In the genomic region with DNA sequence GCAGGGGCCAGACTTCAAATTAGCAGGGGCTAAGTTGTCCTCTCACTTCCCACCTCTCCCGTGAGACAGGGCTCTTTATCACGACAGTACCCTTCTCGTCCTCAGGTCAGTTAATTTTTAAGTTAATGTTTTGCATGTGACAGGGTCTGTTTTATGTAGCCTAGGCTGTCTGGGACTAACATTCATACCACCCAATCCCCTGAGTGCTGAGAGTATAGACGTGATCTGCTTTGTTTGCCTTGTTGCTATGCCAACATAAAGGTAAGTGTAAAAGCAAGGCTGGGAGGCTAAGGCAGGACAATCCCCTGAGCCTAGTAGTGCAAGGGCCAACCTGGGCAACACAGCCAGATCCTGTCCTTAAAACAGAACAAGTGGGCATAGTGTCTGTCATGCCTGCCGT, we compare ENCODE assay signal across 18 mouse cellular contexts. TPM values are rescaled to one million over a fixed set of nuclear protein-coding genes. Genes with fewer than 3 reads are reported as not detected.
A peak's percentile ranks its signal among the peaks of the same experiment; 100 is the strongest.
DNase-seq lines count a peak whose midpoint lies in the region; ATAC-seq and TF ChIP-seq lines count a peak whose summit lies in the region.
"Had no signal": no experiment of that assay in that cellular context is flagged by ENCODE, and none has a peak within 500 bp of the region (broad histone marks: within the 10 kb centered on the region; RNA-seq: fewer than 3 reads in every experiment).

No protein-coding gene starts in this region.

- TF ChIP-seq EP300 in heart, postnatal 0 days (IDR thresholded peaks at IDR 0.05; ENCODE audit: low read depth) = no peak
- no peak for TF ChIP-seq EP300 in stomach, postnatal 0 days (optimal IDR thresholded peaks at IDR 0.05)

- intact Hi-C loops in heart, postnatal 10 days (cut with DNase I) = no loop called here

- no peak overlapping the region for H3K4me3 ChIP-seq in heart, postnatal 0 days (ENCODE audit: low read depth, low read length)
- H3K4me3 ChIP-seq in lung, embryonic 15.5 days = no peak overlapping the region
- no peak overlapping the region for H3K4me3 ChIP-seq in limb, embryonic 10.5 days
- H3K4me3 ChIP-seq in stomach, postnatal 0 days (ENCODE audit: low read depth, low read length) = no peak overlapping the region
- H3K4me3 ChIP-seq in hindbrain, embryonic 14.5 days (replicated peaks; ENCODE audit: low read length) = no peak overlapping the region
- H3K4me3 ChIP-seq: erythroblast, embryonic 14.5 days; heart, adult 2 months; liver, embryonic 13.5 days had no signal

- H3K4me2 ChIP-seq in heart, postnatal 0 days (ENCODE audit: low read depth, low read length) = no peak overlapping the region
- H3K4me2 ChIP-seq in lung, embryonic 15.5 days = no peak overlapping the region
- H3K4me2 ChIP-seq in stomach, postnatal 0 days (replicated peaks; ENCODE audit: low read depth) = no peak overlapping the region
- no peak overlapping the region for H3K4me2 ChIP-seq in hindbrain, embryonic 14.5 days (replicated peaks)
- H3K4me2 ChIP-seq: liver, embryonic 13.5 days had no signal

- H3K27me3 ChIP-seq in heart, postnatal 0 days (ENCODE audit: control insufficient read depth, insufficient read depth, low read length) = no peaks in the 10 kb centered on the region
- H3K27me3 ChIP-seq in lung, embryonic 15.5 days = no peaks in the 10 kb centered on the region
- H3K27me3 ChIP-seq in limb, embryonic 10.5 days (ENCODE audit: low read depth, poor library complexity, severe bottlenecking) = no peaks in the 10 kb centered on the region
- no peaks in the 10 kb centered on the region for H3K27me3 ChIP-seq in stomach, postnatal 0 days (ENCODE audit: control insufficient read depth, insufficient read depth, low read length)
- H3K27me3 ChIP-seq in hindbrain, embryonic 14.5 days (ENCODE audit: control insufficient read depth, insufficient read depth, low read length) = no peaks in the 10 kb centered on the region
- H3K27me3 ChIP-seq: liver, embryonic 13.5 days had no signal

- 0 out of 2 replicates have a peak, but pooled peaks cover 4% of the 10 kb centered on the region for H3K4me1 ChIP-seq in heart, postnatal 0 days (ENCODE audit: control insufficient read depth, insufficient read depth)
- H3K4me1 ChIP-seq in lung, embryonic 15.5 days = peaks cover 21% of the 10 kb centered on the region
- H3K4me1 ChIP-seq in limb, embryonic 10.5 days = peaks cover 23% of the 10 kb centered on the region
- 0 out of 2 replicates have a peak, but pooled peaks cover 4% of the 10 kb centered on the region for H3K4me1 ChIP-seq in stomach, postnatal 0 days (replicated peaks; ENCODE audit: control insufficient read depth, insufficient read depth)
- H3K4me1 ChIP-seq in hindbrain, embryonic 14.5 days (replicated peaks; ENCODE audit: control insufficient read depth, insufficient read depth, low read length) = no peaks in the 10 kb centered on the region
- H3K4me1 ChIP-seq: liver, embryonic 13.5 days had no signal

- WGBS in heart, postnatal 0 days = 30% methylated on average over 5 of the region's 5 CpGs
- WGBS in lung, embryonic 15.5 days = 28% methylated on average over 5 of the region's 5 CpGs
- 49% methylated on average over 5 of the region's 5 CpGs for WGBS in limb, embryonic 10.5 days
- WGBS in stomach, postnatal 0 days = 34% methylated on average over 5 of the region's 5 CpGs
- 53% methylated on average over 5 of the region's 5 CpGs for WGBS in hindbrain, embryonic 14.5 days

- no peaks in the 10 kb centered on the region for H3K9me3 ChIP-seq in heart, postnatal 0 days (replicated peaks; ENCODE audit: control insufficient read depth, low read length)
- H3K9me3 ChIP-seq in lung, embryonic 15.5 days = no peaks in the 10 kb centered on the region
- H3K9me3 ChIP-seq in limb, embryonic 10.5 days (replicated peaks) = no peaks in the 10 kb centered on the region
- H3K9me3 ChIP-seq in stomach, postnatal 0 days (ENCODE audit: control insufficient read depth, low read length) = no peaks in the 10 kb centered on the region
- no peaks in the 10 kb centered on the region for H3K9me3 ChIP-seq in hindbrain, embryonic 14.5 days (ENCODE audit: control insufficient read depth, low read length)
- H3K9me3 ChIP-seq: liver, embryonic 13.5 days had no signal

- TF ChIP-seq CTCF in heart, postnatal 0 days (IDR thresholded peaks at IDR 0.05; ENCODE audit: low read depth) = no peak
- no peak for TF ChIP-seq CTCF in stomach, postnatal 0 days (IDR thresholded peaks at IDR 0.05; ENCODE audit: low read depth)

- no peak overlapping the region for H3K9ac ChIP-seq in heart, postnatal 0 days (replicated peaks; ENCODE audit: low read depth, low read length)
- H3K9ac ChIP-seq in lung, embryonic 15.5 days = no peak overlapping the region
- no peak overlapping the region for H3K9ac ChIP-seq in stomach, postnatal 0 days (ENCODE audit: low read length)
- H3K9ac ChIP-seq in hindbrain, embryonic 14.5 days = no peak overlapping the region
- H3K9ac ChIP-seq: forebrain, postnatal 0 days; liver, embryonic 13.5 days had no signal

- H3K36me3 ChIP-seq in heart, postnatal 0 days (replicated peaks; ENCODE audit: control insufficient read depth, insufficient read depth, low read length) = no peaks in the 10 kb centered on the region
- no peaks in the 10 kb centered on the region for H3K36me3 ChIP-seq in lung, embryonic 15.5 days
- no peaks in the 10 kb centered on the region for H3K36me3 ChIP-seq in limb, embryonic 10.5 days
- no peaks in the 10 kb centered on the region for H3K36me3 ChIP-seq in stomach, postnatal 0 days (ENCODE audit: control insufficient read depth, insufficient read depth, low read length)
- no peaks in the 10 kb centered on the region for H3K36me3 ChIP-seq in hindbrain, embryonic 14.5 days (replicated peaks; ENCODE audit: control insufficient read depth, insufficient read depth)
- H3K36me3 ChIP-seq: liver, embryonic 13.5 days had no signal

- no peak for DNase-seq in heart, postnatal 0 days (ENCODE audit: low spot score)
- DNase-seq in heart, postnatal 10 days = no peak
- no peak for DNase-seq in lung, adult 18-20 months
- no peak for DNase-seq in limb, embryonic 10.5 days (ENCODE audit: low spot score)
- no peak for DNase-seq in stomach, postnatal 0 days (ENCODE audit: low spot score)
- DNase-seq in adrenal gland, postnatal 14 days = no peak
- DNase-seq in hindbrain, embryonic 14.5 days (ENCODE audit: low spot score) = no peak
- DNase-seq: cerebellum, adult 18-20 months; forebrain, postnatal 0 days; gastrocnemius, postnatal 10 days; kidney, postnatal 14 days; liver, embryonic 13.5 days; thymus, postnatal 25 days had no signal

- peak overlapping the region; percentile 9; the same call in 1 of the 2 replicates for H3K27ac ChIP-seq in heart, postnatal 0 days (ENCODE audit: low read depth)
- H3K27ac ChIP-seq in lung, embryonic 15.5 days = peak overlapping the region; percentile 53; the same call in 1 of the 2 replicates
- peak overlapping the region; percentile 61; the same call in 1 of the 2 replicates for H3K27ac ChIP-seq in limb, embryonic 10.5 days
- H3K27ac ChIP-seq in stomach, postnatal 0 days (replicated peaks) = no peak overlapping the region
- H3K27ac ChIP-seq in hindbrain, embryonic 14.5 days = no peak overlapping the region
- H3K27ac ChIP-seq: liver, embryonic 13.5 days had no signal

- no peak for ATAC-seq in heart, postnatal 0 days (ENCODE audit: insufficient read depth, low read depth)
- no peak for ATAC-seq in lung, embryonic 15.5 days (ENCODE audit: borderline replicate concordance, extremely low read depth, low FRiP score, low TSS enrichment)
- ATAC-seq in stomach, postnatal 0 days (ENCODE audit: low FRiP score, low TSS enrichment) = peak; percentile 24; the same call in 1 of the 2 replicates
- no peak for ATAC-seq in hindbrain, embryonic 14.5 days (ENCODE audit: low FRiP score)
- ATAC-seq: activated CD4-positive, CD25-positive, alpha-beta regulatory T cell, adult 4 months; forebrain, postnatal 0 days had no signal

RNA-seq across cellular contexts. Expression of gene 6030408B16Rik, which starts 16.5 kb away (rescaled TPM):
- 6.5 and 8.4 TPM in 2 replicates for total RNA-seq in heart, postnatal 0 days (2014; rRNA removed; ENCODE audit: low replicate concordance)
- 6.4 and 8.1 TPM in 2 replicates for polyA plus RNA-seq in heart, postnatal 0 days (2015; fragmentation: Nextera tagmentation; extraction: Ambion mirVana)
- 1 to 10 TPM; 2.3 to 3.6 TPM for total RNA-seq in heart, postnatal 10 days (2021)
- polyA plus RNA-seq in lung, embryonic 15.5 days (2015; fragmentation: Nextera tagmentation; extraction: Ambion mirVana) = 48.1 and 50.0 TPM in 2 replicates
- 1.8 and 4.1 TPM in 2 replicates for polyA plus RNA-seq in limb, embryonic 10.5 days (2016; fragmentation: Nextera tagmentation; extraction: Ambion mirVana)
- 2.4 TPM in 2 replicates for polyA plus RNA-seq in stomach, postnatal 0 days (2015; fragmentation: Nextera tagmentation; extraction: Ambion mirVana)
- 2.1 and 2.4 TPM in 2 replicates for total RNA-seq in adrenal gland, postnatal 14 days (2021)
- polyA plus RNA-seq in hindbrain, embryonic 14.5 days (2014; fragmentation: Nextera tagmentation; extraction: Ambion mirVana) = 0.23 and 0.37 TPM in 2 replicates
- total RNA-seq: layer of hippocampus, postnatal 10 days had no signal
- polyA plus RNA-seq: erythroblast, embryonic 14.5 days had no signal

RNA-seq across cellular contexts. Expression of gene Atg101, which starts 25.4 kb away (rescaled TPM):
- total RNA-seq in heart, postnatal 0 days (2014; rRNA removed; ENCODE audit: low replicate concordance) = 43.7 and 61.6 TPM in 2 replicates
- polyA plus RNA-seq in heart, postnatal 0 days (2015; fragmentation: Nextera tagmentation; extraction: Ambion mirVana) = 48.6 and 53.4 TPM in 2 replicates
- 10 to 100 TPM; 24.1 to 28.2 TPM for total RNA-seq in heart, postnatal 10 days (2021)
- polyA plus RNA-seq in lung, embryonic 15.5 days (2015; fragmentation: Nextera tagmentation; extraction: Ambion mirVana) = 74.5 and 76.8 TPM in 2 replicates
- polyA plus RNA-seq in limb, embryonic 10.5 days (2016; fragmentation: Nextera tagmentation; extraction: Ambion mirVana) = 92.3 and 97.5 TPM in 2 replicates
- polyA plus RNA-seq in stomach, postnatal 0 days (2015; fragmentation: Nextera tagmentation; extraction: Ambion mirVana) = 49.3 and 50.4 TPM in 2 replicates
- 64.4 and 97.1 TPM in 2 replicates for total RNA-seq in adrenal gland, postnatal 14 days (2021)
- polyA plus RNA-seq in hindbrain, embryonic 14.5 days (2014; fragmentation: Nextera tagmentation; extraction: Ambion mirVana) = 65.4 and 66.3 TPM in 2 replicates

RNA-seq across cellular contexts. Expression of gene Nr4a1, which starts 55.4 kb away (rescaled TPM):
- 40.2 and 56.0 TPM in 2 replicates for total RNA-seq in heart, postnatal 0 days (2014; rRNA removed; ENCODE audit: low replicate concordance)
- 7.4 and 8.6 TPM in 2 replicates for polyA plus RNA-seq in heart, postnatal 0 days (2015; fragmentation: Nextera tagmentation; extraction: Ambion mirVana)
- 10 to 100 TPM; 16.8 to 20.4 TPM for total RNA-seq in heart, postnatal 10 days (2021)
- polyA plus RNA-seq in lung, embryonic 15.5 days (2015; fragmentation: Nextera tagmentation; extraction: Ambion mirVana) = 9.2 and 9.9 TPM in 2 replicates
- 4.1 and 7.1 TPM in 2 replicates for polyA plus RNA-seq in limb, embryonic 10.5 days (2016; fragmentation: Nextera tagmentation; extraction: Ambion mirVana)
- polyA plus RNA-seq in stomach, postnatal 0 days (2015; fragmentation: Nextera tagmentation; extraction: Ambion mirVana) = 9.4 and 17.1 TPM in 2 replicates
- total RNA-seq in adrenal gland, postnatal 14 days (2021) = 357 and 680 TPM in 2 replicates
- 5.0 and 5.1 TPM in 2 replicates for polyA plus RNA-seq in hindbrain, embryonic 14.5 days (2014; fragmentation: Nextera tagmentation; extraction: Ambion mirVana)

Comparison
In these comparisons a context has a peak if more than half of its experiments do, and no peak if none do; other contexts are left out.
1. H3K27ac ChIP-seq: peak in heart, postnatal 0 days (single experiment), lung, embryonic 15.5 days (single experiment) and limb, embryonic 10.5 days (single experiment); none in stomach, postnatal 0 days (single experiment) and hindbrain, embryonic 14.5 days (single experiment).